In the genomic region with DNA sequence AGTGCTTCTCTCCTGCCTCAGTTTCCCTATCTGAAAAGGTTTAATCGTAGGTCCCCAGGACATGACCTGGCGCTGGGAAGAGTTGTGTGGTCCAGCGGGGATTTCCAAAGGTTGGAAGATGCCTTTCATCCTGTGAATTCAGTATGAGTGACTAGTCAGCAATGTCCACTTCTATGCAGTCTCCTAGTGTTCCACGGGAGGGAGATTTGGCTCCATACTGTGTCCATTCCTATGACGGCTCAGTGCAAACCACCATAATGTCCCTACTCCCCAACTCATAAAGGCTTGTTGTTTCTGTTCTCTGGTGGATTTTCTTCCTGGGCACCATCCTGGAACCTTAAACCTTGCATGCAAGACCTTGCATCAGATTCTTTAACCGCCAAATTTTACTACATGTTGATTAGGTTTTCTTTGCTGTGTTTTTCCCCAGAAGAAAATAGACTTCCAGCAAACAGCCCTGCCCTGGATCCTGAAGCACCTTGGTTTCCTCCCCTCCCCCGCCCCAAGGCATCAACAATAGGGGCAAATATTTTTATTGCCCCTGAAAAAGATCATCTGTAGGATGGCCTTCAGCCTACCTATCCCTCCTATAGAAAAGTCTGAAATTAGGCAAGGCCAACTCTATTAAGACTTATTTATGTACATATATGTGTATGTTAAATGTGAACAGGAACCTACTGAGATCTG, we compare ENCODE assay signal across 8 mouse cellular contexts. TPM values are rescaled to one million over a fixed set of nuclear protein-coding genes. Genes with fewer than 3 reads are reported as not detected.
DNase-seq lines count a peak whose midpoint lies in the region; ATAC-seq lines count a peak whose summit lies in the region.

No protein-coding gene starts in this region.

- peak; percentile 35 for ATAC-seq in kidney, embryonic 14.5 days (ENCODE audit: low FRiP score, low TSS enrichment)
- ATAC-seq in forebrain, embryonic 15.5 days (replicated peaks): peak; percentile 23

- H3K4me2 ChIP-seq in kidney, embryonic 14.5 days (replicated peaks; ENCODE audit: low read depth, low read length): peak overlapping the region; percentile 81
- peak overlapping the region; percentile 77 for H3K4me2 ChIP-seq in forebrain, embryonic 15.5 days (replicated peaks)

- H3K27me3 ChIP-seq in kidney, embryonic 14.5 days (ENCODE audit: control insufficient read depth, insufficient read depth, low read length): no peaks in the 10 kb centered on the region
- no peaks in the 10 kb centered on the region for H3K27me3 ChIP-seq in forebrain, embryonic 15.5 days
- no peaks in the 10 kb centered on the region for H3K27me3 ChIP-seq in megakaryocyte, embryonic 14.5 days (replicated peaks)

- H3K9ac ChIP-seq in kidney, embryonic 14.5 days (ENCODE audit: low read depth, low read length): peak overlapping the region; percentile 55; the same call in 1 of the 2 replicates
- peak overlapping the region; percentile 61 for H3K9ac ChIP-seq in forebrain, embryonic 15.5 days (replicated peaks)

- DNase-seq in kidney, postnatal 25 days: no peak
- DNase-seq in adipocyte (ENCODE audit: low spot score): peak; percentile 28
- DNase-seq in left cerebral cortex, adult 11 months (ENCODE audit: low spot score): no peak
- DNase-seq in layer of hippocampus, postnatal 10 days (ENCODE audit: low spot score in 2 of 2): no peak
- DNase-seq in kidney, postnatal 4 days: no peak

- H3K4me3 ChIP-seq in kidney, embryonic 14.5 days (ENCODE audit: low read length): peak overlapping the region; percentile 71
- peak overlapping the region; percentile 79 for H3K4me3 ChIP-seq in forebrain, embryonic 15.5 days
- peak overlapping the region; percentile 96 for H3K4me3 ChIP-seq in megakaryocyte, embryonic 14.5 days (replicated peaks)

- peak overlapping the region; percentile 74 for H3K27ac ChIP-seq in kidney, embryonic 14.5 days (ENCODE audit: low read depth, low read length)
- peak overlapping the region; percentile 91 for H3K27ac ChIP-seq in forebrain, embryonic 15.5 days (replicated peaks)

- H3K4me1 ChIP-seq in kidney, embryonic 14.5 days (ENCODE audit: control insufficient read depth, insufficient read depth, low read length): peaks cover 10% of the 10 kb centered on the region
- H3K4me1 ChIP-seq in forebrain, embryonic 15.5 days: peaks cover 26% of the 10 kb centered on the region
- H3K4me1 ChIP-seq in megakaryocyte, embryonic 14.5 days: peaks cover 39% of the 10 kb centered on the region

- WGBS in kidney, embryonic 14.5 days: 33% methylated on average over 7 of the region's 7 CpGs
- WGBS in forebrain, embryonic 15.5 days: 34% methylated on average over 7 of the region's 7 CpGs

- H3K9me3 ChIP-seq in kidney, embryonic 14.5 days (ENCODE audit: control insufficient read depth, low read length): no peaks in the 10 kb centered on the region
- H3K9me3 ChIP-seq in forebrain, embryonic 15.5 days: no peaks in the 10 kb centered on the region
- H3K9me3 ChIP-seq in megakaryocyte, embryonic 14.5 days: no peaks in the 10 kb centered on the region

- peaks cover 6% of the 10 kb centered on the region; the same call in 1 of the 2 replicates for H3K36me3 ChIP-seq in kidney, embryonic 14.5 days (ENCODE audit: control insufficient read depth, insufficient read depth, low read length)
- no peaks in the 10 kb centered on the region for H3K36me3 ChIP-seq in forebrain, embryonic 15.5 days
- H3K36me3 ChIP-seq in megakaryocyte, embryonic 14.5 days (replicated peaks; ENCODE audit: low read length): peaks cover 20% of the 10 kb centered on the region

RNA-seq across cellular contexts. Expression of a gene that starts 22.1 kb away (rescaled TPM):
- 146 and 192 TPM in 2 replicates for polyA plus RNA-seq in kidney, embryonic 14.5 days (2014; fragmentation: Nextera tagmentation; extraction: Ambion mirVana)
- polyA plus RNA-seq in forebrain, embryonic 15.5 days (2015; fragmentation: Nextera tagmentation; extraction: Ambion mirVana): 297 and 299 TPM in 2 replicates
- polyA plus RNA-seq in megakaryocyte, embryonic 14.5 days (2012; ENCODE audit: insufficient read depth, low replicate concordance): 21.0 and 51.8 TPM in 2 replicates
- total RNA-seq in layer of hippocampus, postnatal 10 days (2021): 100 to 1,000 TPM; 353 to 378 TPM

RNA-seq across cellular contexts. Expression of a gene that starts 49.1 kb away (rescaled TPM):
- 72.1 and 86.2 TPM in 2 replicates for polyA plus RNA-seq in kidney, embryonic 14.5 days (2014; fragmentation: Nextera tagmentation; extraction: Ambion mirVana)
- polyA plus RNA-seq in forebrain, embryonic 15.5 days (2015; fragmentation: Nextera tagmentation; extraction: Ambion mirVana): 95.8 and 96.3 TPM in 2 replicates
- 0.84 TPM in 1 of 2 replicates, not detected in the other for polyA plus RNA-seq in megakaryocyte, embryonic 14.5 days (2012; ENCODE audit: insufficient read depth, low replicate concordance)
- 10 to 100 TPM; 60.4 to 63.3 TPM for total RNA-seq in layer of hippocampus, postnatal 10 days (2021)

Comparison
In these comparisons a context has a peak if more than half of its experiments do, and no peak if none do; other contexts are left out.
1. RNA of a gene that starts 49.1 kb away (polyA plus RNA-seq): 95.8 to 96.3 TPM in forebrain, embryonic 15.5 days and 72.1 to 86.2 TPM in kidney, embryonic 14.5 days; 0.84 TPM in megakaryocyte, embryonic 14.5 days; every median in the first group is over 10 times any median in the second.
2. Peak in every context shown above with its lines, with median percentiles within 50 percentile points of each other: H3K4me3 ChIP-seq.